Mouse (Mus musculus) CD4-positive, CD25-positive, alpha-beta regulatory T cell, adult 9 weeks (primary cell): ENCODE results near the gene Apba2. TPM values are rescaled to one million over a fixed set of nuclear protein-coding genes. Genes with fewer than 3 reads are reported as not detected.

Source experiments
- polyA plus RNA-seq: library from polyadenylated mRNA; unstranded; fragments of 100-300 nt; shearing (Covaris generic); gene quantifications from one replicate; pipeline ENCODE4 v1.2.1, GENCODE M21; 2017

Gene Apba2
- not detected for polyA plus RNA-seq

DNA sequence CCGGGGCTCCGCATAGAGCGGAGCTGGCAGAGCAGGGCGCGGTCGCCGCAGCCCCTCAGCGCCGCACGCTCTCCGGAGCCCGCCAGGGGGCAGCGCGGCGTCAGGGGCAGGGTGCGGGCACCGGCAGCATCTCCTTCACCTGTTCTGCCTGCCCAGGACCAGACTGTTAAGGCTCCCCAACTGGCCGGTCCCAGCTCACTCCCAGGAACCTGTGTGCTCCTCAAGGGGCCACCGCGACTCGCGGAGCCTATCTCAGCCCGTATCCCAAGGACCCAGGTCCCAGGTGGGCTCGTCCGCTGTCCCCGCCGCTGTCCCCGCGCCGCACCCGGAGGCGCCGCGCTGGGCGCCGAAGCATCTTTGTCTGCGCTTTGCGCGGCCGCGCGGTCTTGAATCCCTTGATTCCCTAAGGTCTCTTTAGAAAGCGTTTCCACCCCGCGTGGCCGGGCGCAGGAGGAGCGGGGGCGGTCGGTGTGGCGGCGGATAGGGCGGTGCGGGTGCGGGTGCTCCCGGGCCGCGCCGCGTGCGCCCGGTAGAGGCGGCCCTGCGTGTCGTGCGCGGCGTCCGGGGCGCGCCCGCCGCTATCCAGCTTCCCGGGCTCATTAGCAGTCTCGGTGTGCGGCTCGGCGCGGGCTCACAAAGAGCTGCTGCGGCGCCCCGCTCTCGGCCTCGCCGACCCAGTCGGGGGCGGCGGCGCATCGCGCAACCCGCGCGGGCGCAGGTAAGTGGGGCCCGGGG lies at the start of gene Apba2:
TSS of gene Apba2 (plus strand) at position 171 of the 735 bp plus-strand sequence.

Other genes starting within 250 kb of the Apba2 start
- gene Mtmr10, start 214.1 kb upstream of the Apba2 start, polyA plus RNA-seq = 12.3 TPM
- 10.0 TPM for gene Fan1, start 127.6 kb upstream of the Apba2 start, polyA plus RNA-seq
- 63.5 TPM for gene Mphosph10, start 109.4 kb upstream of the Apba2 start, polyA plus RNA-seq
- gene Mcee, start 109.1 kb upstream of the Apba2 start, polyA plus RNA-seq = 33.5 TPM